Mouse (Mus musculus) CH12F3 (cell line): ENCODE measurements around the gene Gm20388.

Experiments
- in situ Hi-C: fragments of 300-500 bp; cut with MboI; formaldehyde crosslinking; loops from 2 replicates; pipeline ENCODE4 v1.14.3; 2020; ENCODE audit warnings: low sequenced_read_pairs

Gm20388 gene

DNA sequence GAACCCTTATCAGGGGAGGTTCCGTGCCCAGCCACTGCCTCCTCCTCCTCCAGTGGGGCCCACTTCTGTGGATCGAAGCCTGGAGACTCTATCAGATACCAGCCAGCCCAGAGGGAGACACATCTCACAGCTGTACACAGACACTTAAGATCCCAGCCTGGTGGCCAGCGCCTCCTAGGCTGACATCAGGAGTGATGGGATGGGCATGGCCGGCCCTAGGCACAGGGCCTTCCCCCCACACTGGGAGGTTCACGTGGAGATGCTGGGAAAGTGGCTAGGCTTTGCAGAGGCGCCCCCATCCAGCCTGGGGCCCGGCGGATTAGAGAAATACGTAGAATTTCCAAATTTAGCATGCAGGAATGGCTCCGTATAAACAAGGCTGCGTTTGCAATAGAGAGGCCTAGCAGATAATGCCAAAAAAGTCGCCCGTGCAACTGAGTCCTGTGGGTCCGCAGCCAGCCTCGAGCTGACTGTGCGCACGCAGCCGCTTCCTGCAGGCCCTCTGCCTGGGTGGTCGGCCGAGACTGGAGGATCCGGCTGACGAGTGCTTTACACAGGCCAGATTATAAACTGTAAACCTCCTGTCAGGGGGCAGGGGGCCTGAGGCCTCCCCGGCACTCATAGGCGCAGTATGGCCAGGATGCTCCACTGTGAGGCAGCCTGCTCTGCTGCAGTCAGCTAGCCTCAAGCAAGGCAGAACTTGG is 949.9 kb downstream of the Gm20388 start:
- in situ Hi-C loops = no loop called here

GRCm38 (mm10) chr8:120863683-120864082 is 953.0 kb downstream of the Gm20388 start:
- in situ Hi-C loops = no loop called here

GRCm38 (mm10) chr8:120867386-120867785 is 956.7 kb downstream of the Gm20388 start:
- in situ Hi-C loops = no loop called here

GRCm38 (mm10) chr8:120872661-120873060 is 962.0 kb downstream of the Gm20388 start:
- in situ Hi-C loops = no loop called here

GRCm38 (mm10) chr8:120876010-120876918 is 965.6 kb downstream of the Gm20388 start:
- in situ Hi-C loops = no loop called here

GRCm38 (mm10) chr8:120877005-120877404 is 966.4 kb downstream of the Gm20388 start:
- in situ Hi-C loops = no loop called here

- in situ Hi-C loops = loop anchor here (10.0 kb wide), 1 partner anchor 55 kb away; no protein-coding TSS in a partner anchor
Observed at GRCm38 (mm10) chr8:120879928-120880327, 969.3 kb downstream of the Gm20388 start.

- in situ Hi-C loops = loop anchor here (10.0 kb wide), 1 partner anchor 57 kb away; no protein-coding TSS in a partner anchor
Observed at GRCm38 (mm10) chr8:120881634-120882033, 971.0 kb downstream of the Gm20388 start.

DNA sequence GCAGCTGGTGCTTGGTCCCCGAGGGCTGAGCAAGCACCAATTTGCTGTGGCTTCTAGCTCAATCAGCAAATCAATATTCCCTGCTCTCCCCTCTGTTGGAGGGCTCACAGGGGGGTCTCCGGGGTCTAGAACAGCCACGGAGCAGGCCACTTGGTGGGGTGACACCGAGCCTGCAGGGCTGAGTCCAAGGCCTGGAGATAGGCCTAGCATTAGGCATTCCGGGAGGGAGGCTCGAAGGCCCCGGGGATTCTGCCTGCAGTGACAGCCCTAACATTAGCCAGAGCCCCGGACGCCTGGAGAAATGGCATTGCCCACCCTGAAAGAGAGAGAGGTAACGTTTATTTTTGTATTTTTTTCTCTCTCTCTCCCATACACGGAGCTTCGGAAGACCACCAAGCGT is 972.0 kb downstream of the Gm20388 start:
- in situ Hi-C loops = loop anchor here (10.0 kb wide), 1 partner anchor 58 kb away; no protein-coding TSS in a partner anchor

DNA sequence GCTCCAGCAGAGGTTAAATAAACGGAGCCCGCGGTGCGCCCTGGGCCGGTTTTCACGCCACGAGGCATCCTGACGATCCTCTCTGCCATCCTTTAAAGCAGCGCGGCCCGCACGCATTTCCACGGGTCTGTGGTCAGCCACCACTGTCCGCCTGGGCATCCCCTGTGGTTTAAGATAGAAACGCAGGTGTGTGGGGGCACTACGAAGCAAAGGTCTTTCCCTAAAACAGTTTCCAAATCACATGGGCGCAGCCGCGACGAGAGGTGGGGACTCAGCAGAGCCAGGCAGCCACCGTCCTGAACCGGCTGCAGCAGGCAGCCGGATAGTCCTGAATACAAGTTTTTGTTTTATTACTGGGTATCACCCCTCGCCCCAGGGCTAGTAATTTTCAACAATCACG is 972.7 kb downstream of the Gm20388 start:
- in situ Hi-C loops = loop anchor here (10.0 kb wide), 1 partner anchor 59 kb away; no protein-coding TSS in a partner anchor

DNA sequence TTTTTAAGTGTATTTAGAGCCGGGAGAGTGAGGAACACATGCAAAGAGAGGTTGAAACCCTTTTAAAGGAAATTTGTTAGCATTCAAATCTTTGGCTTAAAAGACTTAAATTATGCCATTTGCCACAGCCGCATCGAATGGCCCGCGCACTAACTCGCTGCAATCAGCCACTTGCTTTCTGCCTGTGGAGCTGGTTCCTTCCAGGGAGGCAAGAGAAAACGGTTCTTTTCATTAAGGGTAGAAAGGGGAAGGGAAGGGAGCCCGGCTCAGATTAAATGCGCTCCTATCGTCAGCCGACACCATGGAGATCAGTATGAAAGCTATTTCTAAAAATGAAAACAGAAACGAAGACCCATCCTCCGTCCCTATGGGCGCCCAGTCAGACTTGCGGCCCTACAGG is 973.2 kb downstream of the Gm20388 start:
- in situ Hi-C loops = loop anchor here (10.0 kb wide), 1 partner anchor 59 kb away; no protein-coding TSS in a partner anchor

GRCm38 (mm10) chr8:120884881-120885280 is 974.2 kb downstream of the Gm20388 start:
- in situ Hi-C loops = loop anchor here (10.0 kb wide), 1 partner anchor 60 kb away; no protein-coding TSS in a partner anchor

GRCm38 (mm10) chr8:120887254-120887653 is 976.6 kb downstream of the Gm20388 start:
- in situ Hi-C loops = loop anchor here (10.0 kb wide), 1 partner anchor 62 kb away; no protein-coding TSS in a partner anchor

- in situ Hi-C loops = loop anchor here (10.0 kb wide), 1 partner anchor 63 kb away; no protein-coding TSS in a partner anchor
Observed at GRCm38 (mm10) chr8:120888005-120888404, 977.4 kb downstream of the Gm20388 start.

DNA sequence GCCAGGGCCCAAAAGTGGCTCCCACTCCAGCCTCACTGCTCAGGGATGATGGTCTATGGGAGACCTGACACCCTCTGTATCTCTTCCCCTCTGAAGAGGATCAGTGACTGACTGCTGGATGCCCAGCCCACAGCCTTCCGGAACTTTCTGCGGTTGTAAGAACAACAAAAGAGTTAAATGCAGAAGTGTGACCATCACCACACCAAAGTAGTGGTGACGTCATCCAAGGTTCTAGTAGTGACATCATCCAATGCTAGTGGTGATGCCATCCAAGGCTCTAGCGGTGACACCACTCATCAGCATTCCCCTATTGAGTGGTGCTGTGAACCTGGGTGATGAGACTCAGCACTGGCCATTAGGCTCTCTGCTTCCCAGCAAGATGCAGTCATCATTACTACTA is 978.5 kb downstream of the Gm20388 start:
- in situ Hi-C loops = loop anchor here (10.0 kb wide), 1 partner anchor 64 kb away; no protein-coding TSS in a partner anchor

GRCm38 (mm10) chr8:120890068-120890467 is 979.4 kb downstream of the Gm20388 start:
- in situ Hi-C loops = no loop called here

DNA sequence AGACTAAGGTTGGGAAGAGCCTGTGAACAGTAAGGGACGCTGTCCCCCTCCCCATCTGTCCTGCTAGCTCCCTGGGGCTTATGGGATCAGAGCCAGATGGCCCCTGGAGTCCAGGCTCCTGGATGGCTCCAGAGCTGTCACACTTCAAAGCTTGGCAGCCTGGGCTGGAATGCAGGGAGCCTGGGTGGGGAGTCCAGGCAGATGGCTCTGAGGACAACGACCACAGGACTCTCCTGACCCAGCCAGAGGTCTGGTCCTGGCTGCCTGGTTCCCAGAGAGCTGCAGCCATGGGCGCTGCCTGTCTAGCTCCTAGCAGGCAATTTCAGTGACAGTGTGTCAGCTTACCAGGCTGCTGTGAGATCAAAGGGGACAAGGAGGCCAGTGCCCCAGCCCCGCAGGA is 984.4 kb downstream of the Gm20388 start:
- in situ Hi-C loops = no loop called here

- in situ Hi-C loops = no loop called here
Observed at GRCm38 (mm10) chr8:120895600-120895999, 985.0 kb downstream of the Gm20388 start.

GRCm38 (mm10) chr8:120896203-120896602 is 985.6 kb downstream of the Gm20388 start:
- in situ Hi-C loops = no loop called here

DNA sequence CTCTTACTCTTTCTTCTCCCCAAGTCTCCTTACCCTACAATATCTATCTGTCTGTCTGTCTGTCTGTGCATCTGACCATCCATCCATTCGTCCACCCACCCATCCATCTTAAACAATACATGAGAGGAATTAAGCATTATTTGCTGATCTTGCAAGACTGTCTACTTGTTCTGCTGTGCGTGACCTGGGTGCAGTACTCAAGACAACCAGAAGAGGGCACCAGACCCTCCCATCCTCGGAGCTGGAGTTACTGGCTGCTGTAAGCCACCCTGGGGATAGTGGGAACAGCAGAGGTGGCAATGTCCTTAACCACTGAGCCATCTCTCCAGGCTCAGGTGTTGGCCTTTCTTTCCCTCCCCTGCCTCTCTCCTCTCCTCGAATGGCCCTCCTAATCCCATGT is 987.4 kb downstream of the Gm20388 start:
- in situ Hi-C loops = no loop called here

DNA sequence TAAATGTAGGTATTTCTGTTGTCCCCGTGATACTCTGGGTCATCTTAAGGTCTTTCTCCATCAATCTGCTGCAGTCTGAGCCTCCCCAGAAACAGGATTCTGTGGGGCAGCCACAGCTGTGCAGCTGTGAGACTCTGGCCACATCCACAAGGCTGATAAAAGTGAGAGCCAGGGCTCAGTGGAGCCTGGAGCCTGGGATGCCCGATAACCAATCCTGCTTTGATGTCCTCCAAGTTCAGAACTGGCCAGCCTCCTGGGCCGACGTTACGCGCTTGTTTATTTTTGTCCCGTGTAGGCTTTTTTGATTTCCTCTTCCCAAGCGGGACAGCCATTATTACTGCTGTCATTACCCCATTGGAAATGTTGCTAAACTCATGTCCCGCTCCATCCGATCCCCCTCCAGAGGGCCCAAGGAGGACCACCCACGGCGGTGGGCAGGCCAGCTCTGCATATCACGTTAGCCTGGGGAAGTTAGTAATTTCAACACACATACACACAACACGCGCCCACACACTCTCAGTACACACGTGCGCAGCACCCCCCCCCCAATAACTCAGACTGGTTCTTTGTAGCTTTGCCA is 988.3 kb downstream of the Gm20388 start:
- in situ Hi-C loops = no loop called here
